Mouse (Mus musculus): ENCODE measurements around the gene Zfp523.

Gene Zfp523

GRCm38 (mm10) chr17:28246640-28247039 is 69.7 kb downstream of the Zfp523 start:
- no peak for DNase-seq

DNA sequence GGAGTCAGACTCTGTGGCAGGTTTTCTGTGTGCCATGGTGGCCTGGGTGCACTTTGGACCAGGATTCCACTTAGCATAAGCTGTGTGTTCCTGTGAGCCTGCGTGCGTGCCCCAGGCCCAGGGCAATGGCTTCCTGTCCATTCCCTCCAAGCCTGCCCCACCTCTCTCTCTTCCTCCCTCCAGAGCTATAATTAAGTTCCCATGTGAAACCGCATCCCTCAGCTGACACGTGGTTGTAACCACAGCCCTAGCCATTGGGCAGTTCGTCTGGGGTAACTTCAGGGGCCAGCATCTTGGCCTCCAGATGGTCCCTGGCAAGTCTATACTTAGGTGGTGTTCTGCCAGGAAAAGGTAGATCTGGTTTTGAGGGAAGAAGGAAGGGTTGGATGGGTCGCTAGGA is 70.7 kb downstream of the Zfp523 start:
- no peak for DNase-seq

- no peak for DNase-seq
These were observed 72.1 kb downstream of the Zfp523 start for GRCm38 (mm10) chr17:28249062-28249461.

DNA sequence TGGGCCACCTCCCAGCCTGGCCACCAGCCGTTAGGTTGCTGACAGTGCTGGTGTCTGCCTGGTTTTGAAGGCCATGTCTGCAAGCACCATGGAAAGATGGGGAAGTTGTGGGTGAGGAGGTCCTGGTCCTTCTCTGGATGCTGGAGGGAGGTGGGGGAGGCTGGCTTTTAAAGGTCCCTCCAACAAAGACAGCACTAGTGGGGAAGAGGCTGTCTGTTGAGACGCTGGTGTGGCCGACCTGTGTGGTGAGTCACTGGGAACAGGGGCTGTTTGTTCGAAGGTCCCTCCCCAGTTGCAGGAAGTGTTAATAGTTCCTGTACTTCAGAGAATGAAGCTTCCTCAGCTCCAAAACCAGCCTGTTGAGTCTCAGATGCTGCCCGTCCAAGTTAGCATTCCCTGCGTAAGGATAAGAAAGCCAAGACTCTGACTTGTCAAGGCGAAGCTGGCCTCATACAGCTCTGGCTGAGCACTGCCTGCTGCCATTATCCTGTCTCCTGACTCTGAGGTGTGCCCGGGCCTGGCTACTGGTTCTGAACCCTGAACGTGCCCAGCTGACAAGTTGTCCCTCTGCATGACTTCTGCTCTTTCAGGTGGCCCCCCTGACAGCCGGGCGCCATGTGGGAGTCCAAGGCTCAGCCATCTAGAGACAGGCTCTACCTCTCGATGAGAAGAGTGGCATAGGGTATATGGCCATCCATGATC is 74.8 kb downstream of the Zfp523 start:
- no peak for DNase-seq

- DNase-seq: no peak
These were observed 75.3 kb downstream of the Zfp523 start for GRCm38 (mm10) chr17:28252281-28252648.

- DNase-seq: no peak
These were observed 76.3 kb downstream of the Zfp523 start for GRCm38 (mm10) chr17:28253216-28253615.

GRCm38 (mm10) chr17:28254804-28255203 is 77.9 kb downstream of the Zfp523 start:
- no peak for DNase-seq
